Mouse (Mus musculus): ENCODE data around the gene Sult2b1.

DNA sequence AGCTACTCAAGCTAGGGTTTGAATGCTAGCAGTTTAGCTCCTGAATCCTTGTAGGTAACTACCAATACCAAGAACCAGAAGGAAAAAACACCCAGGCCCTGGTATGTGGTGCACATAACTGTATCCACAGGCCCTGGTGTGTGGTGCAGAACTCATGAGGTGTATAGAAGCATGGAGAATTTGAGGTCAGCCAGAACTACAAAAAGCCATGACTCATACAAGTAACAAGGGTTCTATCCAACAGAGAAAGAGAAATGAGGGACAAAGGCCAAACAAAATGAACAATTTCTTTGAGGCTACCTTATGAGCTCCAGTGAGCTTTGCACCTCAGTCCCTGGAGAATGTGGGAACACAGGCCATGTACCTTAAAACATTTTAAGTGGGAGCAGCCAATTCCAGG, 36.4 kb upstream of the Sult2b1 start:
- TF ChIP-seq CTCF (IDR thresholded peaks at IDR 0.05; ENCODE audit: control insufficient read depth, insufficient read depth, low read length) (no peak), POLR2A (IDR thresholded peaks at IDR 0.05; ENCODE audit: borderline replicate concordance, control insufficient read depth, low read depth, low read length) (no peak)

All from bone marrow, adult 2 months (tissue).